ENCODE assay signal across 16 mouse cellular contexts in the genomic region with DNA sequence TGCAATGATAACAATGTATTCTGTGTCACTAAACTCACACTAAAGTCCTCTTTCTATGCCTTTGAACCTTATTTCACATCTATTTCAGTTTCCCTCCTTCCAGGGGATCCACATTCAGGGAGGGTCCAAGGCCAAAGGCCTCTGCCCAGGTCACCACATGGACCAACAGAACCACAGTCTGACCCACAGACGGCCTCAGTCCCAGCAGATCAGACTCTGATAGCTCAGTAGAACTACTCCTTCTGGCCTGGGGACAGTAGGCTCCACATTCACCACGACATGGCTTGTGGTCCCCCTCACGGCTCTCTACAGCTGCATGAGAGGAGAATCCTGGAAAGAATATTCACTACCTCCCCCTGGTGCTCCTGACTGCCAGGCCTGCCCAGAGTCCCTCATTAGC.
"Had no signal": no experiment of that assay in that cellular context is flagged by ENCODE, and none has a peak within 500 bp of the region (broad histone marks: within the 10 kb centered on the region; RNA-seq: fewer than 3 reads in every experiment).

No protein-coding gene starts in this region.

- H3K27me3 ChIP-seq: neural tube, embryonic 13.5 days; neural tube, embryonic 15.5 days; stomach, embryonic 15.5 days had no signal

- H3K27ac ChIP-seq: neural tube, embryonic 13.5 days; neural tube, embryonic 15.5 days; stomach, embryonic 15.5 days; stomach, postnatal 0 days had no signal

- H3K4me2 ChIP-seq: neural tube, embryonic 13.5 days; neural tube, embryonic 15.5 days; stomach, embryonic 15.5 days had no signal

- H3K9me3 ChIP-seq: stomach, embryonic 15.5 days had no signal

- H3K4me3 ChIP-seq: neural tube, embryonic 13.5 days; neural tube, embryonic 15.5 days; stomach, embryonic 15.5 days had no signal

- DNase-seq: retina, postnatal 1 day; right cerebral cortex, adult 18-20 months; right cerebral cortex, postnatal 14 days; right cerebral cortex, postnatal 25 days; right cerebral cortex, postnatal 4 days; spleen, adult 18-20 months; thymus, adult 18-20 months; thymus, adult 2 months; thymus, postnatal 14 days; thymus, postnatal 25 days; thymus, postnatal 36 days; thymus, postnatal 4 days had no signal

- H3K9ac ChIP-seq: neural tube, embryonic 13.5 days; neural tube, embryonic 15.5 days; stomach, embryonic 15.5 days had no signal
